18 mouse cellular contexts compared by ENCODE assay signal in the genomic region with DNA sequence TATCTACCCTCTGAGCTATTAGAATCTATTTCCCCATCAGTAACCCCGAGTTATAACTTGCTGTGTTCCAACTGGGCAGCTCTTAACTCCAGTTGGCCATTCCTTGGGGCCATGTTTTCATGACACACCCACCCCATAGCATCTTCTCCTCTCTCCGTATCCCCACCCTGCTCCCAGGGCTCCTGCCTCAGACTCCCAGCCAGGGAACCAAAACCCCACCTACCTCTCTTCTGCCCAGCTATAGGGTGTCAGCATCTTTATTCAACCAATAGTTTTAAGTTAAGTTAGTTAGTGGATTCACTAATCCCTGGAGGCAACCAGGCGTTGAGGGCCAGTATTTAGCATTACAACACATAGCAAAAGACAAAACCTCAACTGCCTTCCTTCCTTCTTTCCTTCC. TPM values are rescaled to one million over a fixed set of nuclear protein-coding genes. Genes with fewer than 3 reads are reported as not detected.
DNase-seq lines count a peak whose midpoint lies in the region; ATAC-seq and TF ChIP-seq lines count a peak whose summit lies in the region.
"Had no signal": no experiment of that assay in that cellular context is flagged by ENCODE, and none has a peak within 500 bp of the region (broad histone marks: within the 10 kb centered on the region; RNA-seq: fewer than 3 reads in every experiment).

No protein-coding gene starts in this region.

- no peak overlapping the region for H3K4me3 ChIP-seq in heart, adult 2 months
- no peak overlapping the region for H3K4me3 ChIP-seq in embryonic facial prominence, embryonic 15.5 days (replicated peaks)
- no peak overlapping the region for H3K4me3 ChIP-seq in limb, embryonic 15.5 days
- H3K4me3 ChIP-seq: heart, embryonic 10.5 days; liver, embryonic 13.5 days; midbrain, embryonic 12.5 days had no signal

- H3K36me3 ChIP-seq in heart, adult 2 months (ENCODE audit: control insufficient read depth, insufficient read depth, low read length), result no peaks in the 10 kb centered on the region
- H3K36me3 ChIP-seq in embryonic facial prominence, embryonic 15.5 days, result no peaks in the 10 kb centered on the region
- no peaks in the 10 kb centered on the region for H3K36me3 ChIP-seq in limb, embryonic 15.5 days
- H3K36me3 ChIP-seq: liver, embryonic 13.5 days; midbrain, embryonic 12.5 days had no signal

- TF ChIP-seq POLR2A in heart, adult 2 months (IDR thresholded peaks at IDR 0.05; ENCODE audit: insufficient read depth, low read depth, low read length), result no peak

- H3K4me1 ChIP-seq in heart, adult 2 months (ENCODE audit: control insufficient read depth, insufficient read depth, low read length), result no peaks in the 10 kb centered on the region
- peaks cover 4% of the 10 kb centered on the region; the same call in 1 of the 2 replicates for H3K4me1 ChIP-seq in embryonic facial prominence, embryonic 15.5 days
- H3K4me1 ChIP-seq in limb, embryonic 15.5 days, result peaks cover 6% of the 10 kb centered on the region; the same call in 1 of the 2 replicates
- H3K4me1 ChIP-seq: heart, embryonic 10.5 days; midbrain, embryonic 12.5 days had no signal

- 59% methylated on average over 3 of the region's 3 CpGs for WGBS in heart, adult 2 months
- WGBS in embryonic facial prominence, embryonic 15.5 days, result 45% methylated on average over 3 of the region's 3 CpGs
- WGBS in limb, embryonic 15.5 days, result 54% methylated on average over 3 of the region's 3 CpGs

- no peak overlapping the region for H3K27ac ChIP-seq in heart, adult 2 months
- peak overlapping the region; percentile 83 for H3K27ac ChIP-seq in embryonic facial prominence, embryonic 15.5 days (replicated peaks)
- H3K27ac ChIP-seq in limb, embryonic 15.5 days, result peak overlapping the region; percentile 59; the same call in 1 of the 2 replicates
- H3K27ac ChIP-seq: heart, embryonic 10.5 days; liver, embryonic 13.5 days; midbrain, embryonic 12.5 days had no signal

- no peak for TF ChIP-seq CTCF in heart, adult 2 months (IDR thresholded peaks at IDR 0.05)

- TF ChIP-seq EP300 in heart, adult 2 months (IDR thresholded peaks at IDR 0.05; ENCODE audit: insufficient read depth, low read depth, low read length), result no peak

- no peak overlapping the region for H3K4me2 ChIP-seq in embryonic facial prominence, embryonic 15.5 days (replicated peaks)
- no peak overlapping the region for H3K4me2 ChIP-seq in limb, embryonic 15.5 days
- H3K4me2 ChIP-seq: liver, embryonic 13.5 days; midbrain, embryonic 12.5 days had no signal

- no peaks in the 10 kb centered on the region for H3K9me3 ChIP-seq in embryonic facial prominence, embryonic 15.5 days (replicated peaks)
- no peaks in the 10 kb centered on the region for H3K9me3 ChIP-seq in limb, embryonic 15.5 days
- H3K9me3 ChIP-seq: heart, embryonic 10.5 days; liver, embryonic 13.5 days; midbrain, embryonic 12.5 days had no signal

- no peak overlapping the region for H3K9ac ChIP-seq in heart, adult 2 months (ENCODE audit: low read depth, low read length)
- no peak overlapping the region for H3K9ac ChIP-seq in embryonic facial prominence, embryonic 15.5 days
- no peak overlapping the region for H3K9ac ChIP-seq in limb, embryonic 15.5 days
- H3K9ac ChIP-seq: liver, embryonic 13.5 days; midbrain, embryonic 12.5 days had no signal

- intact Hi-C loops in heart, adult 2 months (cut with DNase I), result loop anchor here (5.0 kb wide), 2 partner anchors 77 to 592 kb away; no protein-coding TSS in a partner anchor

- no peak for ATAC-seq in embryonic facial prominence, embryonic 15.5 days (ENCODE audit: insufficient number of reproducible peaks, low FRiP score, low TSS enrichment, low read depth)
- ATAC-seq in limb, embryonic 15.5 days (ENCODE audit: insufficient number of reproducible peaks, low FRiP score, low TSS enrichment, low read depth), result no peak
- ATAC-seq: forebrain, embryonic 16.5 days; hindbrain, embryonic 16.5 days had no signal

- H3K27me3 ChIP-seq in heart, adult 2 months (ENCODE audit: control insufficient read depth, insufficient read depth, low read length), result no peaks in the 10 kb centered on the region
- no peaks in the 10 kb centered on the region for H3K27me3 ChIP-seq in embryonic facial prominence, embryonic 15.5 days
- no peaks in the 10 kb centered on the region for H3K27me3 ChIP-seq in limb, embryonic 15.5 days
- H3K27me3 ChIP-seq: liver, embryonic 13.5 days; midbrain, embryonic 12.5 days had no signal

- DNase-seq in heart, adult 11 months, result peak; percentile 88
- no peak for DNase-seq in heart, adult 2 months
- DNase-seq in NIH3T3 (ENCODE audit: low read depth), result peak; percentile 61
- DNase-seq in layer of hippocampus, postnatal 25 days (ENCODE audit: extremely low spot score in 1 of 2, low spot score in 1 of 2), result no peak
- no peak for DNase-seq in c-Kit-positive CD71-positive TER-119-positive erythroid progenitor cells, embryonic 14.5 days (ENCODE audit: low spot score)
- DNase-seq: adrenal gland, postnatal 25 days; cerebellum, adult 2 months; kidney, adult 18-20 months; kidney, postnatal 14 days; liver, embryonic 13.5 days; right cerebral cortex, postnatal 25 days; thymus, postnatal 25 days had no signal

- H3K79me2 ChIP-seq in heart, adult 2 months (replicated peaks; ENCODE audit: control insufficient read depth, insufficient read depth, low read length), result no peaks in the 10 kb centered on the region

RNA-seq across cellular contexts. Expression of gene Dnah6, which starts 7.4 kb away (rescaled TPM):
- total RNA-seq in heart, adult 2 months (2021), result under 1 TPM; 0.05 to 0.07 TPM
- 0.09 and 0.27 TPM in 2 replicates for polyA plus RNA-seq in heart, adult 2 months (2012; rRNA removed)
- 0.34 and 0.61 TPM in 2 replicates for polyA plus RNA-seq in embryonic facial prominence, embryonic 15.5 days (2015; fragmentation: Nextera tagmentation; extraction: Ambion mirVana)
- polyA plus RNA-seq in limb, embryonic 15.5 days (2015; fragmentation: Nextera tagmentation; extraction: Ambion mirVana), result 0.02 and 0.06 TPM in 2 replicates
- total RNA-seq in layer of hippocampus, postnatal 25 days (2021), result under 1 TPM; 0.54 to 0.94 TPM

RNA-seq across cellular contexts. Expression of gene Suclg1, which starts 19.3 kb away (rescaled TPM):
- 100 to 1,000 TPM; 461 to 531 TPM for total RNA-seq in heart, adult 2 months (2021)
- polyA plus RNA-seq in heart, adult 2 months (2012; rRNA removed), result 312 and 392 TPM in 2 replicates
- polyA plus RNA-seq in embryonic facial prominence, embryonic 15.5 days (2015; fragmentation: Nextera tagmentation; extraction: Ambion mirVana), result 143 and 151 TPM in 2 replicates
- polyA plus RNA-seq in limb, embryonic 15.5 days (2015; fragmentation: Nextera tagmentation; extraction: Ambion mirVana), result 145 and 155 TPM in 2 replicates
- 100 to 1,000 TPM; 138 to 139 TPM for total RNA-seq in layer of hippocampus, postnatal 25 days (2021)

Comparison
In these comparisons a context has a peak if more than half of its experiments do, and no peak if none do; other contexts are left out.
1. DNase-seq: peak in heart, adult 11 months (single experiment) and NIH3T3 (single experiment); none in heart, adult 2 months (0 of 2), layer of hippocampus, postnatal 25 days (0 of 2) and c-Kit-positive CD71-positive TER-119-positive erythroid progenitor cells, embryonic 14.5 days (single experiment).